Mouse (Mus musculus) stomach, embryonic 14.5 days (tissue): ENCODE measurements around the gene Ivl. TPM values are rescaled to one million over a fixed set of nuclear protein-coding genes. Genes with fewer than 3 reads are reported as not detected.

ENCODE experiments used
- ATAC-seq: fragments of 200-750 bp; cut with Nextera tagmentation; 2 replicates; pipeline ENCODE4 v1.8.0; 2017; ENCODE audit warnings: low read depth, moderate TSS enrichment; ENCODE audit not compliant: insufficient number of reproducible peaks, insufficient read depth, low FRiP score
- H3K27ac ChIP-seq: fragments of 300-500 bp; sonication (generic); 2 replicates; pipeline ENCODE4 v1.5.1; 2014; ENCODE audit warnings: mild to moderate bottlenecking, low read length, moderate library complexity, mixed read lengths
- H3K27me3 ChIP-seq: fragments of 300-500 bp; sonication (generic); 2 replicates; pipeline ENCODE4 v1.6.1; 2014; ENCODE audit warnings: low read length, control low read depth, mixed read lengths; ENCODE audit not compliant: control insufficient read depth, insufficient read depth
- H3K36me3 ChIP-seq: fragments of 300-500 bp; sonication (generic); 2 replicates; pipeline ENCODE4 v1.6.1; 2014; ENCODE audit warnings: mild to moderate bottlenecking, control low read depth, low read length, moderate library complexity, mixed read lengths; ENCODE audit not compliant: control insufficient read depth, insufficient read depth
- H3K4me1 ChIP-seq: fragments of 300-500 bp; sonication (generic); 2 replicates; pipeline ENCODE4 v1.6.1; 2014; ENCODE audit warnings: low read length, control low read depth, mixed read lengths; ENCODE audit not compliant: control insufficient read depth, insufficient read depth
- H3K4me2 ChIP-seq: fragments of 300-500 bp; sonication (generic); replicated peaks from 2 replicates; pipeline ENCODE4 v1.6.1; 2014; ENCODE audit warnings: low read depth, low read length, control low read depth
- H3K4me3 ChIP-seq: fragments of 300-500 bp; sonication (generic); 2 replicates; pipeline ENCODE4 v1.5.1; 2014; ENCODE audit warnings: low read depth, low read length, control low read depth
- H3K9ac ChIP-seq: fragments of 300-500 bp; sonication (generic); replicated peaks from 2 replicates; pipeline ENCODE4 v1.6.1; 2014; ENCODE audit warnings: low read depth, mild to moderate bottlenecking, control low read depth, low read length, moderate library complexity, mixed read lengths
- H3K9me3 ChIP-seq: fragments of 300-500 bp; sonication (generic); 2 replicates; pipeline ENCODE4 v1.6.1; 2016; ENCODE audit warnings: low read depth, low read length, control low read depth; ENCODE audit not compliant: control insufficient read depth
- WGBS: fragments of 180-500 bp; shearing (Covaris S2); extraction: QIAGEN DNeasy Blood & Tissue Kit; methylation state at CpG from one replicate; pipeline ENCODE4 v1.1.7; 2014; 5-methylcytosine and 5-hydroxymethylcytosine counted together
- polyA plus RNA-seq: library from polyadenylated mRNA; unstranded; fragments of >200 nt; fragmentation: Nextera tagmentation; extraction: Ambion mirVana; gene quantifications from 2 replicates; pipeline ENCODE4 v1.2.1, GENCODE M21; 2014

Gene Ivl
- polyA plus RNA-seq, 1 experiment from 2014 or later: 0.25 TPM

GRCm38 (mm10) chr3:92534411-92534810, 39.1 kb downstream of the Ivl start, which contains the start of gene 2310046K23Rik:
2310046K23Rik (minus strand) TSS chr3:92534511.
- no peaks in the 10 kb centered on the region for H3K27me3 ChIP-seq
- no peak within 1 kb of the TSS for H3K4me3 ChIP-seq
- no peaks in the 10 kb centered on the region for H3K36me3 ChIP-seq
- H3K27ac ChIP-seq: no peak within 1 kb of the TSS
- H3K9me3 ChIP-seq: no peaks in the 10 kb centered on the region
- 85% methylated on average over 3 of the region's 3 CpGs for WGBS
- ATAC-seq: no peak
- no peak within 1 kb of the TSS for H3K9ac ChIP-seq
- no peaks in the 10 kb centered on the region for H3K4me1 ChIP-seq
- no peak within 1 kb of the TSS for H3K4me2 ChIP-seq

Other genes starting within 250 kb of the Ivl start
- gene Sprr2d, start 234.6 kb downstream of the Ivl start, polyA plus RNA-seq: not detected in 2 replicates
- gene Sprr2e, start 221.6 kb downstream of the Ivl start, polyA plus RNA-seq: not detected in 2 replicates
- gene Sprr2f, start 208.5 kb downstream of the Ivl start, polyA plus RNA-seq: not detected in 2 replicates
- not detected in 2 replicates for gene Sprr2h, start 188.1 kb downstream of the Ivl start, polyA plus RNA-seq
- gene Sprr2i, start 165.7 kb downstream of the Ivl start, polyA plus RNA-seq: not detected in 2 replicates
- not detected in 2 replicates for gene Sprr2j-ps, start 155.7 kb downstream of the Ivl start, polyA plus RNA-seq
- 5.8 and 7.5 TPM in 2 replicates for gene Gm9774, start 144.3 kb downstream of the Ivl start, polyA plus RNA-seq
- not detected in 2 replicates for gene Sprr2k, start 141.2 kb downstream of the Ivl start, polyA plus RNA-seq
- gene Sprr1b, start 134.9 kb downstream of the Ivl start, polyA plus RNA-seq: not detected in 2 replicates
- 0.20 and 0.97 TPM in 2 replicates for gene Sprr3, start 115.0 kb downstream of the Ivl start, polyA plus RNA-seq
- gene Sprr1a, start 87.8 kb downstream of the Ivl start, polyA plus RNA-seq: 26.0 and 31.7 TPM in 2 replicates
- not detected in 2 replicates for gene Sprr4, start 73.2 kb downstream of the Ivl start, polyA plus RNA-seq
- not detected in 2 replicates for gene 2310046K23Rik, start 39.2 kb downstream of the Ivl start, polyA plus RNA-seq
- not detected in 2 replicates for gene Smcp, start 15.3 kb upstream of the Ivl start, polyA plus RNA-seq
- gene 2210017I01Rik, start 33.8 kb upstream of the Ivl start, polyA plus RNA-seq: not detected in 2 replicates
- gene Lce6a, start 47.9 kb upstream of the Ivl start, polyA plus RNA-seq: not detected in 2 replicates
- not detected in 2 replicates for gene Lce1a1, start 74.6 kb upstream of the Ivl start, polyA plus RNA-seq
- gene Lce1b, start 83.2 kb upstream of the Ivl start, polyA plus RNA-seq: not detected in 2 replicates
- gene Lce1a2, start 96.6 kb upstream of the Ivl start, polyA plus RNA-seq: not detected in 2 replicates
- gene Lce1c, start 105.5 kb upstream of the Ivl start, polyA plus RNA-seq: not detected in 2 replicates
- gene Lce1d, start 113.5 kb upstream of the Ivl start, polyA plus RNA-seq: not detected in 2 replicates
- not detected in 2 replicates for gene Lce1e, start 135.3 kb upstream of the Ivl start, polyA plus RNA-seq
- not detected in 2 replicates for gene Lce1f, start 146.6 kb upstream of the Ivl start, polyA plus RNA-seq
- not detected in 2 replicates for gene Gm38119, start 165.4 kb upstream of the Ivl start, polyA plus RNA-seq
- gene Lce1g, start 178.6 kb upstream of the Ivl start, polyA plus RNA-seq: not detected in 2 replicates
- gene Lce1h, start 191.3 kb upstream of the Ivl start, polyA plus RNA-seq: not detected in 2 replicates
- not detected in 2 replicates for gene Lce1i, start 205.2 kb upstream of the Ivl start, polyA plus RNA-seq
- gene Lce1j, start 216.8 kb upstream of the Ivl start, polyA plus RNA-seq: not detected in 2 replicates
- gene Lce1k, start 234.2 kb upstream of the Ivl start, polyA plus RNA-seq: not detected in 2 replicates